Mouse (Mus musculus) small intestine, adult 2 months (tissue): Measurements from ENCODE around the gene Meis1.

Experiments
- CTCF ChIP-seq: fragments of 200-500 bp; IDR thresholded peaks from 2 replicates; pipeline ENCODE4 v1.5.1; 2012; ENCODE audit warnings: low read depth, mild to moderate bottlenecking, control low read depth, inconsistent platforms, low read length, moderate library complexity, mixed read lengths; ENCODE audit not compliant: insufficient replicate concordance, insufficient read length; ENCODE audit errors: extremely low read depth
- POLR2A ChIP-seq: fragments of 200-500 bp; IDR thresholded peaks from 2 replicates; pipeline ENCODE4 v1.6.1; 2012; ENCODE audit warnings: low read depth, mild to moderate bottlenecking, control low read depth, inconsistent platforms, low read length, moderate library complexity

DNA sequence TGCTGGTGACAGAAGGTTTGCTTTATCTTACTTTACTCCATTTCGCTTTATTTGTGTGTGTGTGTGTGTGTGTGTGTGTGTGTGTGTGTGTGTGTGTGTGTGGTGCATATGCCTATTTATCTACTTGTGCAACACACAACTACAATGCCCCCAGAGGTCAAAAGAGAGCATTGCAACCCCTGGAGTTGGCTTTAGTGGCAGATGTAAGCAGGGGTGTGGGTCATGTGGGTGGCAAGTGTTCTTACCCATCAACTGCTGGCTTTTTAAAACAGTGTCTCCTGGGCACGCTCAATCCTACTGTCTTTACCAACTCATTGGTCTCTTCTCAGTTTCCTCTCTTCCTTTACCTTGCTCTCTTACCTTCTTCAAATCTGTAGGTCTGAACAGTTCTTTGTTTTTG lies 22.5 kb downstream of the Meis1 start:
- TF ChIP-seq CTCF = no peak
- TF ChIP-seq POLR2A = no peak
